Mouse (Mus musculus): Measurements from ENCODE around the gene Lyrm9. TPM values are rescaled to one million over a fixed set of nuclear protein-coding genes. Genes with fewer than 3 reads are reported as not detected.

The Lyrm9 gene
- polyA plus RNA-seq, 1 experiment from 2014 or later, result 30.4 TPM

GRCm38 (mm10) chr11:78817311-78818022, 8.9 kb upstream of the Lyrm9 start:
- ATAC-seq (ENCODE audit: low FRiP score), result no peak
- WGBS, result 55% methylated on average over 11 of the region's 11 CpGs
- Histone ChIP-seq H3K27me3 (no peaks in the 10 kb centered on the region), H3K4me2 (no peak overlapping the region), H3K27ac (peak overlapping the region; percentile 84), H3K36me3 (no peaks in the 10 kb centered on the region), H3K4me1 (replicated peaks) (peaks cover 74% of the 10 kb centered on the region), H3K4me3 (no peak overlapping the region), H3K9me3 (no peaks in the 10 kb centered on the region), H3K9ac (no peak overlapping the region)

DNA sequence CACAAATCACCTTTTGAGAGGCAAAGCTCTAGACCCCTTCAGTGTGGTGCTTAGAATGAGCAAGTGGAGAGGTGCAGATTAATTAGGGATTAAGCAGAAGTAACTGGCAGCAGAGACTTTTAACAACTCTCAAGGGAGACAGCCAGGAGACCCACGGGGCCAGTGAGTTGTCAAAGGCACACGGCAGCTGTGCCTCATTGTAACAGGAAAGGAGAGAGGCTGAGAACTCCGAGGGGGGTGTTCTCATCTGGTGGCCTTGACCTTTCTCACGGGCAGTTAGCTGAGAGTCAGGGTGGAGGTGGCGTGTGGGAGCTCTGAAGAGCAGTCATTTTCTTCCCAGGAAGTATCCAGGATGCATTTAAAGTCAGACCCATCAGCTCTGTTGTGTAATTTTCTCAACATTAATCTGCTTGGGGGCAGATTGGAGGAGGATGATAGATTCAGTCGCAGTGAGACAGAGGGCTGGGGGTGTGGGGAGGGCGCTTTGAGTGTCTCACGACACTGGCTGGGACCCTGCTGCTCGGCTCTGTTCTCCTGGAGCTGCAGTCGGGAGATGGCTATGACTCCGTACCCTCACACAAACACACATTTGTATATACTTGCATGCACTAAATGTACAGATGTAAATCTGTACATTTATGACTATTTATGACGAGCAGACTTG, 5.9 kb upstream of the Lyrm9 start:
- no peak overlapping the region for H3K4me2 ChIP-seq
- H3K27ac ChIP-seq, result peak overlapping the region; percentile 35
- no peak for ATAC-seq (ENCODE audit: low FRiP score)
- no peaks in the 10 kb centered on the region for H3K27me3 ChIP-seq
- WGBS, result 25% methylated on average over 12 of the region's 12 CpGs
- H3K4me3 ChIP-seq, result no peak overlapping the region
- H3K9me3 ChIP-seq, result no peaks in the 10 kb centered on the region
- H3K36me3 ChIP-seq, result no peaks in the 10 kb centered on the region
- peaks cover 72% of the 10 kb centered on the region for H3K4me1 ChIP-seq (replicated peaks)
- peak overlapping the region; percentile 51; the same call in 1 of the 2 replicates for H3K9ac ChIP-seq

DNA sequence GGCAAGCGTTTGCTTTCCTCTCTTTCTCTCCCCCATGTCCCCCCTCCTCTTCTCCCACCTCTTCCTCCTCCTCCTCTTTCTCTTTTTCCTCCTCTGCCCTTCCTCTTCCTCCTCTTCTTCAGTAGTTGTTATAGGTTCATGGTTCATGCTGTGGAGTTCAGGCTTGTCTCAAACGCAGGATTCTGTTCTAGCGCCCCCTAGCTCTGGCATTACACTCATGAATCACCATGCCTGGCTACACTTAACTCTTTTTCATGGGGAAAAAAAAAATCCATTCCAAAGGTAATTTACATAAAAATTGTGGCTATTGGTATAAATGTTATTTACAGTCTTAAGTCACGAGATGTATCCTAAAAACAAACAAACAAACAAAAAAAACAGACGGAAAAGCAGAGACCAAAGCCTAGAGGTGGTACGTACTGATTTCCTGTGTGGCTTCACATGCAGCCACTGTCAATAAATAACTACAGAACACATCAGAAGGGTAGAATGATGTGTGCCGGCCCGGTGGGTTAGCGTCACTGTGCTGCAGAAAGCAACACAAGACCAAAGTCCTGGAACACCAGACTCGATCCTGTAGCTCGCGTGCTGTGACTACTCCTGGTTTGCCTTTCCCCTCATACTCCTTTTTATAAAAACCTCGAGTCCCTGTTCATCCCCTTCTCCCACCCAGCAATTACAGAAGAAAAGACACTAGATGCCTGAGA, 3.4 kb upstream of the Lyrm9 start:
- no peaks in the 10 kb centered on the region for H3K27me3 ChIP-seq
- H3K4me2 ChIP-seq, result no peak overlapping the region
- WGBS, result 55% methylated on average over 13 of the region's 13 CpGs
- H3K9ac ChIP-seq, result no peak overlapping the region
- H3K27ac ChIP-seq, result no peak overlapping the region
- peaks cover 68% of the 10 kb centered on the region for H3K4me1 ChIP-seq (replicated peaks)
- ATAC-seq (ENCODE audit: low FRiP score), result no peak
- H3K4me3 ChIP-seq, result no peak overlapping the region
- H3K36me3 ChIP-seq, result no peaks in the 10 kb centered on the region
- H3K9me3 ChIP-seq, result no peaks in the 10 kb centered on the region

GRCm38 (mm10) chr11:78827546-78827945, 1.2 kb downstream of the Lyrm9 start:
- 32% methylated on average over 7 of the region's 7 CpGs for WGBS
- H3K4me1 ChIP-seq (replicated peaks), result peaks cover 38% of the 10 kb centered on the region
- no peak overlapping the region for H3K9ac ChIP-seq
- no peak for ATAC-seq (ENCODE audit: low FRiP score)
- H3K4me3 ChIP-seq, result peak overlapping the region; percentile 67; the same call in 1 of the 2 replicates
- H3K27me3 ChIP-seq, result 0 out of 2 replicates have a peak, but pooled peaks cover 5% of the 10 kb centered on the region
- peak overlapping the region; percentile 12; the same call in 1 of the 2 replicates for H3K27ac ChIP-seq
- H3K9me3 ChIP-seq, result no peaks in the 10 kb centered on the region
- peak overlapping the region; percentile 70 for H3K4me2 ChIP-seq
- H3K36me3 ChIP-seq, result no peaks in the 10 kb centered on the region

DNA sequence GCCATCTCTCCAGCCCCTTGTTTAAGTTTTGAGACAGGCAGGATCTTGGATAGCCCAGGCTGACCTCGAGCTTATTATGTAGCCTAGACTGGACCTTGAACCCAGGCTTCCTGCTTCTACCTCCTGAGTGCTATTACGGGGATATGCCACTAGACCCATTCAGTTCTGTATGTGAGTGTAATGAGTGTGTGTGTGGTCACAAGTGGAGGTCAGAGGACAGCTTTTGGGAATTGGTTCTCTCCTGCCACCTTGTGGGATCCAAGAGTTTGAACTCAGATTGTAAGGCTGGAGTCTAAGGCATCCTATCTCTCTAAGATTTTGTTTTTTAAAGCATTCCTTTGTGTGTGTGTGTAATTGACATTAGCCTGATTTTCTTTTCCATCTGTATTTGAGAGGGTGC, 2.0 kb downstream of the Lyrm9 start:
- Histone ChIP-seq H3K36me3 (no peaks in the 10 kb centered on the region), H3K9ac (no peak overlapping the region), H3K27me3 (0 out of 2 replicates have a peak, but pooled peaks cover 5% of the 10 kb centered on the region), H3K4me3 (no peak overlapping the region), H3K4me2 (no peak overlapping the region), H3K9me3 (no peaks in the 10 kb centered on the region), H3K4me1 (replicated peaks) (peaks cover 38% of the 10 kb centered on the region), H3K27ac (no peak overlapping the region)
- WGBS, result 37% methylated on average over 2 of the region's 2 CpGs
- no peak for ATAC-seq (ENCODE audit: low FRiP score)

DNA sequence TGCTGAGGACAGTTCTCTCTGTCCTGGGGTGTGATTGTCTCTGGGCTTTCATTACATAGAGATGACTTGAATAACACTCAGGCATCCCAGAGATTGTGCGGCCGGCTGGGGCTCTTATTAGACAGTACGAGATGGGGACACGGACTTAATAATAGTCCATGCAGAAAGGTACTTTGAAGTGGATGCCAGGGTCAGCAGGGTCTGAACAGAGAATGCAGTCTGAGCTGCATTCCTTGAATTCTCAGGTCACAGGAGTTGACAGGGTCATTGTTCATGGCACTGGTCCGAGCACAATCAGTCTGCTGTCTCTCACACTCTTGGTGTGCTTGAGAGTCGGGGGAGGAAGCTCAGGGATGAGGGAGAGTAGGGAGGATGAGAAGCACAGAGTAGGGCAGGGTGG, 3.0 kb downstream of the Lyrm9 start:
- H3K4me1 ChIP-seq (replicated peaks), result peaks cover 29% of the 10 kb centered on the region
- H3K9ac ChIP-seq, result no peak overlapping the region
- H3K27me3 ChIP-seq, result 0 out of 2 replicates have a peak, but pooled peaks cover 5% of the 10 kb centered on the region
- no peak overlapping the region for H3K4me2 ChIP-seq
- H3K9me3 ChIP-seq, result no peaks in the 10 kb centered on the region
- H3K27ac ChIP-seq, result no peak overlapping the region
- no peaks in the 10 kb centered on the region for H3K36me3 ChIP-seq
- WGBS, result 5% methylated on average over 6 of the region's 6 CpGs
- no peak overlapping the region for H3K4me3 ChIP-seq
- no peak for ATAC-seq (ENCODE audit: low FRiP score)

DNA sequence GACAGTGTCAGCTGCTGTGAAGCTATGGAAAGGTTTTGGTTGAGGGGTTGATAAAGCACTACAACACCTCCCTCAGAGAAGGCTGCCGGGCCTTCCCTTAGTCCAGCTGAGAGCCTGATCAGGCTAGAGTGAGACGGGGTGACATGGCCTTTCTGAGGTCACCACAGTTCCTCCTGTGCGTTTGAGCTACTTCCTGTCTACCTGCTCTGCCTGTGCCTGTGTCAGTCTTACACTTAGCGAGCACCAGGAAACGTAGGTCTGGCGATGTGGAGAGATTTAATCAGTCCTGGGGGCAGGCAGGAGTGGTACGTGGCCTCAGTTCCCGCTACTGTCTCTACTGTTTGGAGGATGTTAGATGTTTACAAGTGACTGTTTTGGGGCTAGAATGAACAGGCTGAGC, 3.8 kb downstream of the Lyrm9 start:
- no peak overlapping the region for H3K9ac ChIP-seq
- H3K4me2 ChIP-seq, result no peak overlapping the region
- H3K4me1 ChIP-seq (replicated peaks), result peaks cover 24% of the 10 kb centered on the region
- no peaks in the 10 kb centered on the region for H3K36me3 ChIP-seq
- H3K9me3 ChIP-seq, result no peaks in the 10 kb centered on the region
- 0 out of 2 replicates have a peak, but pooled peaks cover 5% of the 10 kb centered on the region for H3K27me3 ChIP-seq
- no peak overlapping the region for H3K27ac ChIP-seq
- no peak for ATAC-seq (ENCODE audit: low FRiP score)
- WGBS, result 66% methylated on average over 8 of the region's 8 CpGs
- H3K4me3 ChIP-seq, result no peak overlapping the region

DNA sequence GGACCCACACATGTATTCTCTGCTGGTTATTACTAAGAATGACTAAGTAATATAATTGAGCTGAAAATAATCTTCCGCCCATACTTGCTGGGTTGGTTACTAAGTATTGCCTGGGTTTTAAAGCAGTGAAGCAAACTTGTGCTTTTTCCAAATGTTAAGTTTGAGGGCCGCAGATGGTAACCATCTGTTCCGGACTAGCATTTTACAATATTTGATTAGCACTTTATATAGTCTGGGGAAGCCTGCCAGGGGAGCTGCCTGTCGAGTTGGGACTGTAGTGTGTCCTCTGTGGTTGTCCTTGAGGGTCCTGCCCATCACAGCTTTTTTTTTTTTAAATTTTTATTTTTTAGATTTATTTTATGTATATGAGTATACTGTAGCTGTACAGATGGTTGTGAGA, 5.3 kb downstream of the Lyrm9 start:
- Histone ChIP-seq H3K36me3 (no peaks in the 10 kb centered on the region), H3K4me1 (replicated peaks) (peaks cover 13% of the 10 kb centered on the region), H3K9ac (no peak overlapping the region), H3K4me3 (no peak overlapping the region), H3K27ac (no peak overlapping the region), H3K9me3 (no peaks in the 10 kb centered on the region), H3K27me3 (0 out of 2 replicates have a peak, but pooled peaks cover 5% of the 10 kb centered on the region), H3K4me2 (no peak overlapping the region)
- 70% methylated on average over 4 of the region's 4 CpGs for WGBS
- no peak for ATAC-seq (ENCODE audit: low FRiP score)

- 91% methylated on average over 10 of the region's 10 CpGs for WGBS
- no peak for ATAC-seq (ENCODE audit: low FRiP score)
Observed at GRCm38 (mm10) chr11:78832117-78832726, 5.8 kb downstream of the Lyrm9 start.

GRCm38 (mm10) chr11:78832816-78833314, 6.5 kb downstream of the Lyrm9 start:
- ATAC-seq (ENCODE audit: low FRiP score), result no peak
- no peak overlapping the region for H3K9ac ChIP-seq
- peaks cover 1% of the 10 kb centered on the region; the same call in 1 of the 2 replicates for H3K4me1 ChIP-seq (replicated peaks)
- H3K27me3 ChIP-seq, result 0 out of 2 replicates have a peak, but pooled peaks cover 5% of the 10 kb centered on the region
- no peak overlapping the region for H3K4me2 ChIP-seq
- H3K9me3 ChIP-seq, result no peaks in the 10 kb centered on the region
- no peak overlapping the region for H3K27ac ChIP-seq
- WGBS, result 74% methylated on average over 13 of the region's 13 CpGs
- H3K4me3 ChIP-seq, result no peak overlapping the region
- H3K36me3 ChIP-seq, result no peaks in the 10 kb centered on the region

More at GRCm38 (mm10) chr11:78832117-78832726, 5.8 kb downstream of the Lyrm9 start:
- Histone ChIP-seq H3K27ac (no peak overlapping the region), H3K36me3 (no peaks in the 10 kb centered on the region), H3K4me1 (replicated peaks) (peaks cover 8% of the 10 kb centered on the region), H3K4me2 (no peak overlapping the region), H3K9ac (no peak overlapping the region), H3K4me3 (no peak overlapping the region), H3K9me3 (no peaks in the 10 kb centered on the region), H3K27me3 (0 out of 2 replicates have a peak, but pooled peaks cover 5% of the 10 kb centered on the region)

GRCm38 (mm10) chr11:78836486-78836885, 10.1 kb downstream of the Lyrm9 start:
- WGBS, result 86% methylated on average over 4 of the region's 4 CpGs
- no peak for ATAC-seq (ENCODE audit: low FRiP score)
- Histone ChIP-seq H3K4me2 (no peak overlapping the region), H3K4me1 (replicated peaks) (peaks cover 9% of the 10 kb centered on the region), H3K27ac (no peak overlapping the region), H3K27me3 (no peaks in the 10 kb centered on the region), H3K9ac (no peak overlapping the region), H3K4me3 (no peak overlapping the region), H3K36me3 (peaks cover 11% of the 10 kb centered on the region), H3K9me3 (peaks cover 3% of the 10 kb centered on the region; the same call in 1 of the 2 replicates)

GRCm38 (mm10) chr11:78837989-78838388, 11.6 kb downstream of the Lyrm9 start:
- no peak overlapping the region for H3K4me3 ChIP-seq
- H3K9ac ChIP-seq, result no peak overlapping the region
- no peaks in the 10 kb centered on the region for H3K27me3 ChIP-seq
- H3K4me2 ChIP-seq, result no peak overlapping the region
- H3K4me1 ChIP-seq (replicated peaks), result peaks cover 9% of the 10 kb centered on the region
- no peak overlapping the region for H3K27ac ChIP-seq
- no peak for ATAC-seq (ENCODE audit: low FRiP score)
- peaks cover 3% of the 10 kb centered on the region; the same call in 1 of the 2 replicates for H3K9me3 ChIP-seq
- 13% methylated on average over 11 of the region's 11 CpGs for WGBS
- peaks cover 11% of the 10 kb centered on the region for H3K36me3 ChIP-seq
